Mouse (Mus musculus) right cerebral cortex, postnatal 10 days (tissue): ENCODE results near the gene Otud7b.
"Not testable (repeated sequence)": the region's sequence is repeated elsewhere in the genome, so short reads cannot be mapped to it uniquely, and the experiment has no call there.

Source experiments
- DNase-seq, 2 experiments: peaks; one replicate each; pipeline ENCODE4 v3.0.0; 2021; ENCODE audit warnings: low spot score in 2 of 2

Gene Otud7b

DNA sequence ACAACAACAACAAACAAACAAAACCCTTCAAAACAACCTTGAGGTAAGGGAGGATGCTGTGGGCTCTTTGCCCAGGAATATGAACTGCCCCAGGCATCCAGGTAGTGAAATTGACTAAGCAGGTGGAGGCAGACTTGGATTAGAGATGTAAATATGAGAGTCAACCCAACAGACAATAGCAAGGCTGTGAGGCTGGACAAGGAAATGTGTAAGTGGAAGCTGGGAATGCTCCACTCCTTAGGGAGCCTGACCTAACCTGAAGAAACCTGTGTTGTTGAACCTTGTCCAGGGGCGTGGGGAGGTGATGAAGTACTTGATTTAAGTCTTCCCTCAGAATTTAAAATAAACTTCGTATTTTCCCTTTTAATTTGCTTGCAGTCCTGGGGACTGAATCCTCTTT is 74.6 kb downstream of the Otud7b start:
- no peak for DNase-seq

DNA sequence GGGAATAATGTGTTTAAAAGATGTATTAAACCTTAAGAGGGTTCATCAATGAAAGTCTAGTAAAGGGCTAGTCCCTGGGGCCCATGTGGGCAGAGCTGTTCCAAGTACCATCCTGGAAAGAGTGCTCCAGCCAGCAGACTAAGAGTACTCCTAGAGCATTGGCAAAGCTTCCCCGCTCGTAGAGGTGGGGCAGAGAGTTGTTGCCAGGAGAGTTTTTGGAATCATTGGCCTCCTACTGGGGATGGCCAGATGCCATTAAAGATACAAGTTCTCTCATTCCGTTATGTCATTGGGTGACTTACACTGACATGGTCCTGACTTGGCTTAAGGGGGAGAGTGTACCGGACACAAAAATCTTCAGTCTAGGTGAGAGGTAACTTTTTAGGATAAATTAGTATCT is 75.2 kb downstream of the Otud7b start:
- DNase-seq, result no peak

DNA sequence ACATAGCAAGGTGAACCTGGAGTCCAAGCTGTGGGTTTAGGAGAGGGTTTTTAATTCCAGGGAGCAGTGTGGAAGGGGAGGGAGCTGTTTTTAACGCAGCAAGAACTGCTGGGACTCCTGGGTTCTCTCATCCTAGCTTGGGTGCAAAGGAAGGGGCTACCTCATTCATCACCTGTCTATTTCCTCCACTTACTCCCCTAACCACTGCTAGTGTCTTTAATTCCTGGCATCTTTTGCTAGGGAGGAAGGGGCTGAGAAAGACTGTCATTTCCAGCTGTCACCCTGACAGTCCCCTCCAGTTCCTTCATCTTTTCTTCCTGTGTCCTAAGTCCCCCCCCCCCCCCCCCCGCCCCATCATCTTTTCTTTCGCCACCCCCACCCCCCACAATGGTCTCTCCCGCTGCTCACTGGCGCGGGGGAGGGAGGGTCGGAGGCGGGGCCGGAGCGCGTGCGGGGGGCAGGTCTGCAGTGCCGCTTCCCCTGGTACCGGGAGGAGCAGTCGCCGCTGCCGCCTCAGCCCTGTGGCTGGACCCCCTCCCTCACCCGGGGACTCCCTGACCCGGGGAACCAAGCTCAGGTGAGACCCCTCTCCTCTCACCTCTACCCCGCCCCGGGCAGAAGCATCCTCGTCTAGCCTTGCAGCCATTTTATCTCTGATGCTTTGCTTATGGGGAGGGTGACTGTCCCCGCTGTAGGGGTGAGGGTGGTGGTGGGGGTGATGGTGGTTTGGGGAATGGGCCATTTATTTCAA is 76.6 kb downstream of the Otud7b start, which contains the start of gene Sv2a:
Gene Sv2a, plus strand, starts transcription at position 425 of the 751 bp plus-strand sequence.
- DNase-seq, result peak; percentile 86

- DNase-seq, result peak; percentile 63 to 77
Measured at GRCm38 (mm10) chr3:96181510-96182381, 77.4 kb downstream of the Otud7b start.

DNA sequence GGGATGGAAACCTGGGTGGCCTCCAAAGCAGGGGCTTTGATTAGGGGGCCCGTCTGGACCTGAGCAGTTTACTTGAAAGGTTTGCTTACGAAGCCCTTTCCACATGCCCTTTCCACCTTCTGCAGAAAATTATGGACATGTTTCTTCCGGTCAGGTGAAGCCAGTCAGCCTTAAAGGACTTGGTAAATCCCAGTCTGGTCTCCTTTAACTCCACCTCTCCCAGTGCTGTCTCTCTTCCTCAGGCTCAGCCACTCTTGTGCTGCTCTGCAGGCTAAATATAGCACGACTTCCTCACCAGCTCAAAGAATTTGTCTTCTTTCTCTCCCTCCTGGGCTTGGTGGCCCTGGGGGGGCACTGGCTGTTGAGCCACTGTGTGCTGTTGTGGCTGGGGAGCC is 78.1 kb downstream of the Otud7b start:
- peak; percentile 59 to 70 for DNase-seq

- DNase-seq, result no peak
Measured at GRCm38 (mm10) chr3:96192977-96193376, 88.7 kb downstream of the Otud7b start.

DNA sequence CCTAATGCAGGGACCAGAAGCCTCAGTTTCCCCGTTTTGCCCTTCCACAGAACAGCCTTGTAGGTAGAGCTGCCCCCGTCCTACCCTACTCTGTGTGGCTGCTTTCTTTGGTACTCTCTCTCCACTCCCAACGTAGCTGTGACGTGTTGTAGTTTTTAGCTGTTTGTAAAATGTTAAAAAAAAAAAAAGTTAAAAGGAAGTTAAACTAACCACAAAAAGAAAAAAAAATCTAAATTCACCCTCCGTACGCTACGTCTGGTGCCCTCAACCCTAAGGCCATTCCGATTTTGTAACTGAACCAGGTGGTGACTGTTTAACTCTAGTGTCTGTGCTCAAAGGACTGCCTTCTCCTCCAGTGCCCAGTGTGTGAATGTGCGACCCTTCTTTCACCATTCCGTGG is 90.6 kb downstream of the Otud7b start:
- DNase-seq, result no peak

DNA sequence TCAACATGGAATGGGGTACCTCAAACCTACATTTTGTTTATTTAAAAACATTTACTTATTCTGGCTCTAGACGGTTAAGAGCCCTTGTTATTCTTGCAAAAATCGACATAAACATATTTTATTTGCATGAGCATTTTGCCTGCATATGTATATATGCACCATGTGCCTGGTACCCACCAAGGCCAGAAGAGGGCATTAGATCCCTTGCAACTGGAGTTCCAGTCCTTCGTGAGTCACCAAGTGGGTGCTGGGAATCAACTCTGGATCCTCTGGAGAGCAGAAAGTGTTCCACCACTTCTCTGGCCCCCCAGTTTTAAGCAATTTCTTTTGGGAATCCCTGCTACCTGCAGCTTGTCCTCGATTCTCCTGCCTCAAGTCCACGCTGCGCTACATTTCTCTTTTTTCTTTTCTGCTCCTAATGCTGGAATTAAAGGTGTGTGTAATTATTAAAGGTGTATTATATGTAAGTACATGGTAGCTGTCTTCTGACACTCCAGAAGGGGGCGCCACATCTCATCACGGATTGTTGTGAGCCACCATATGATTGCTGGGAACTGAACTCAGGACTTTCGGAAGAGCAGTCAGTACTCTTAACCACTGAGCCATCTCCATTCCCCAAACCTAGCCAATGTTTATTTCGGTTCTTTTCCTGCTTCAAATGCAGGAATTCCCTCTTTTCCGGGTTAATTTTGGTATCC is 91.4 kb downstream of the Otud7b start:
- no peak for DNase-seq

DNA sequence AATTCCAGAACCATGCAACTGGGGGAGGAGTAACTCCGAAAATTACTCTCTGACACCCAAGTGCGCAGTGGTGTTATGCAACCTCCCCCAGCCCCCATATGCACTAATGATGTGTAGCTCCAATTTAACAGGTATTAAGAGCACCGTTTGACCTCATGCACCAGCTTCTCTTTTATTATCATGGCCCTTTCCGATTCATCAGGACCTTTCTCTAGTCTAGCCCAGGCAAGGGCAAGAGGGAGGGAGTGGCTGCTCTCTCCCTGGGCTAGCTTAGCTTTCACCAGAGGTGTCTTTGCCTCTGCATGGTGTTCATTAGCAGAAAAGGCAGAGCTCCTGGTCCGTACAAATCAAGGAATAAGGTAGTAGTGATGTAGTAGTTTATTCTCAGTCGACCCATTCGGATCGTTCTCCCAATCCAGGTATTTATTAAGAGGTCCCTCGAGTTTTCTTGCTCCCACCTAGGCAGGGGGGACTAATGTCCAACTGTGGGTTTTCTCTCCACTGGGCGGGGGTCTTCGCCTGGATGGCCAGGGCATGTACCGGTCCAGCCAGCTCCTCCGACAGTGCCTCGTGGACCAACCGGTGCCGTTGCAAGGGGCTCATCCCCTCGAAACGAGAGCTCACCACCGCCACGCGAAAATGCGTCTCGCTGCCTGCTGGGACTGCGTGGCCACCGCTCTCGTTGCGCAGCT is 92.3 kb downstream of the Otud7b start:
- DNase-seq, result no peak

DNA sequence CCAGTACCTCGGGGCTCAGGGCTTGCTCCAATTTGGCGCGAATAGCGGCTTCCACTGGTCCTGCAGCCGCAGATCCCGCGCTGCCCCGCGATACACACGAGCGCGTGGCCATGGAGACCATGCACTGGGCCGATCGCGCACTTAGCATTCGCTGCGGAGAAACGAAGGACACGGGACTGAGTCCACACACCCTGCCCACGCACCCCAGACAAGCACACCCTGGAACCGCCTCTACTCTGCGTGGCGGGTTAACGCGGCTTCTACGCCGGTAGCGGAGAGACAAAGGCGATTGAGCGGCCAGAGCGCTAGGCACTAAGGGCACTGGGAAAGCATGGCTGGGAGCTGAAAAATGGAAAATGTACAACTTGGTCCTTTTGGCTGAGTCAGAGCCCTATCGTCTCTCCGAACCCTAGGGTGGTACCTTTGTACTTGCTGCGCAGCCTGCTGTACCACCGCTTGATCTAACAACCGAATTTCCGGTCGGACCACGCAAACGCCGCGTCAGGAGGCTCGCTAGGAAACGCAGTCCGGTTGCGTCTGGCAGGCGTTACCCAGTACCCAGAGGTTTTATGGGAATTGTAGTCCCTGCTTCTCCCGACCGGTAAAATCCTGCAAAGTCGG is 92.9 kb downstream of the Otud7b start:
- DNase-seq, result peak; percentile 95 to 96

GRCm38 (mm10) chr3:96198181-96198580 is 93.9 kb downstream of the Otud7b start:
- DNase-seq, result no peak

- DNase-seq, result not testable (repeated sequence)
Measured at GRCm38 (mm10) chr3:96198601-96199251, 94.4 kb downstream of the Otud7b start.

GRCm38 (mm10) chr3:96199731-96200130 is 95.4 kb downstream of the Otud7b start:
- no peak for DNase-seq

DNA sequence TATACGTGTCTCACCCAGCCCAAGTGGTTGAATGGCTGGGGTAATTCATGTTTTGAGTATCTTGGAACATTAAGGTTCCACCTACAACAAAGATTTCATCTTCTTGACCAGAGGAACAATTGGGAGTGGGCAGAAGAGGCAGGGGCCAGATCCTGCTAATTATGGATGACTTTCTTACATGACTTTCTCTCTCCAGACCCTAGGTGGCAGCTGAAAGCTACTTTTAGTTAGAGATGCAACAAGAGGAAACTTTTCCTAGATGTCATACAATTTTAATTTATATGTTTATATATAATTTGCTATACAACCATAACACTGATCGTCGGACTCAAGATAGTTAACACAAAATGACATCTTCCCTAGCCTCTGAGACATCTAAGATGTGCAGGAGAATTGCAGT is 103.5 kb downstream of the Otud7b start:
- no peak for DNase-seq

GRCm38 (mm10) chr3:96209242-96209641 is 104.9 kb downstream of the Otud7b start:
- no peak for DNase-seq
